Mouse (Mus musculus) ES-Bruce4 (cell line): ENCODE data around the gene Gm13723.

Source experiments
- CTCF ChIP-seq: IDR thresholded peaks from one replicate; pipeline ENCODE4 v1.8.1; 2011; ENCODE audit warnings: low read depth, low read length
- POLR2A ChIP-seq: IDR thresholded peaks from one replicate; pipeline ENCODE4 v1.8.1; 2011; ENCODE audit warnings: low read length; ENCODE audit not compliant: insufficient read depth

DNA sequence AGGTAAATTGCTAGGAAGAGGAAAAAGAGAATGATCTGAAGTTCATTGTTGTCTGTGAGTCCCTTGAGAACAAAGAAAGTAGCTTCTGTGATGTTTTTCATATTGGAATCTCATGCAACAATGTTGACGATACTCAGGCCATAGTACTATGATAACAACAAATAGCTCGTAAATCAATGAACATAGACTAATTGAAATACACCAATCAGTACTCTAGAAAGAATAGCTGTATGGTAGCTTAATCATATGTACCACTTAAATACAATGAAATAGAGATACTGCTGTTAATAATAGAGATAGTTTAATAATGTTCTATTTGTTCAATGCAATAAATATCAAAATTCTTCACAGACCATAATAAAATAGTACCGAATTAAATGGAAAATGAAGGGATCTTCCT lies 23.0 kb downstream of the Gm13723 start, which contains the start of gene Olfr1095:
- no peak for TF ChIP-seq CTCF
- no peak for TF ChIP-seq POLR2A
